Mouse (Mus musculus): ENCODE measurements around the gene Barhl2. TPM values are rescaled to one million over a fixed set of nuclear protein-coding genes. Genes with fewer than 3 reads are reported as not detected.

Barhl2 gene
- polyA plus RNA-seq (2016; fragmentation: Nextera tagmentation; extraction: Ambion mirVana) = not detected in 2 replicates

DNA sequence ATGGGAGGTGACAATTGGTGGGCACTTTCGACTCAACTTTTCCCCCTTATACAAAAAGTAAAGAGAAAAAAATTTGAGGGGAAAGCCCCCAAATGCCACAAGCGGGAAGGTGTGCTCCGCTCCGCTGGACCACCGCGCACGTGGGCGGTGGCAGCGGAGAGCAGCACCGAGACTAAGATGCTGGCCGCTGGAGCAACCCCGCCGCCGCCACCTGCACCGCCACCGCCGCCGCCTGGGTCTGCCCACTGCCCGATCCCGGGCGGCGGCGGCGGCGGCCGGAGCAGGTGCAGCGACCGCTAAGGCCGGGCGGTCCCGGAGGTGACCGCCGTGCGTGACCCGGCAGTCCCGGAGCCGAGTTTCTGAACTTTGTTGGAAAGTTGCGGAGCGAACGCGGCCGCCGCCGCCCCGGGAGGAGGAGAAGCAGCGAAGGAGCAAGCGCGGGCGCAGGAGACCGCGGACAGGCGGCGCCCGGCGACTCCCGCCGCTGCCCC lies at the start of gene Barhl2:
Gene Barhl2, minus strand, starts transcription at position 181 of the 491 bp plus-strand sequence.
- Histone ChIP-seq H3K9ac (peak within 1 kb of the TSS; percentile 55), H3K27ac (ENCODE audit: poor library complexity, severe bottlenecking) (no peak within 1 kb of the TSS), H3K4me2 (peak within 1 kb of the TSS; percentile 91), H3K27me3 (replicated peaks) (peaks cover 93% of the 10 kb centered on the region), H3K36me3 (no peaks in the 10 kb centered on the region), H3K4me1 (replicated peaks) (peaks cover 27% of the 10 kb centered on the region), H3K4me3 (peak within 1 kb of the TSS; percentile 62), H3K9me3 (replicated peaks) (no peaks in the 10 kb centered on the region)
- ATAC-seq (ENCODE audit: insufficient number of reproducible peaks, low FRiP score) = no peak
- WGBS = under 1% methylated on average over 55 of the region's 57 CpGs

DNA sequence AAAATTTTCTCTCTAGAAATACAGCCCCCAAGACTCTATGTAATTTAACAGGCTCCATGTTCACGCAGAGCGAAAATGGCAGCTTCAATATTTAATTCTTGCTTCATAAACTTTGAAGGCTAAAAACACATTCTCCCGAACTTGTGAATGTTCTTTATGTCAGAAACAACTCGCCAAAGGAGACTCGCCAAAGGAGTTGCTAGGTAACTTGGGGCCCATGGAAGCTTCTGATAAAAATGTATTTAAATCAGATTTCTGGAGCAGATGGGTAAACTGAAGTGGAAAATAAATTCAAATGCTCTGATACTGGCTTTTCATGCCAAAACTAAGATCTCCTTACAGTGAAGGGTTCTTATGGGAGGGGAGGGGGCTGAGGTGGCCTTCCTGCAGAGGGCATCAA lies 48.1 kb upstream of the Barhl2 start:
- Histone ChIP-seq H3K9ac (no peak overlapping the region), H3K27me3 (replicated peaks) (0 out of 2 replicates have a peak, but pooled peaks cover 4% of the 10 kb centered on the region), H3K4me1 (replicated peaks) (no peaks in the 10 kb centered on the region), H3K9me3 (replicated peaks) (no peaks in the 10 kb centered on the region), H3K4me2 (no peak overlapping the region), H3K27ac (ENCODE audit: poor library complexity, severe bottlenecking) (no peak overlapping the region), H3K4me3 (no peak overlapping the region), H3K36me3 (no peaks in the 10 kb centered on the region)
- WGBS = 86% methylated on average over 5 of the region's 5 CpGs
- no peak for ATAC-seq (ENCODE audit: insufficient number of reproducible peaks, low FRiP score)

DNA sequence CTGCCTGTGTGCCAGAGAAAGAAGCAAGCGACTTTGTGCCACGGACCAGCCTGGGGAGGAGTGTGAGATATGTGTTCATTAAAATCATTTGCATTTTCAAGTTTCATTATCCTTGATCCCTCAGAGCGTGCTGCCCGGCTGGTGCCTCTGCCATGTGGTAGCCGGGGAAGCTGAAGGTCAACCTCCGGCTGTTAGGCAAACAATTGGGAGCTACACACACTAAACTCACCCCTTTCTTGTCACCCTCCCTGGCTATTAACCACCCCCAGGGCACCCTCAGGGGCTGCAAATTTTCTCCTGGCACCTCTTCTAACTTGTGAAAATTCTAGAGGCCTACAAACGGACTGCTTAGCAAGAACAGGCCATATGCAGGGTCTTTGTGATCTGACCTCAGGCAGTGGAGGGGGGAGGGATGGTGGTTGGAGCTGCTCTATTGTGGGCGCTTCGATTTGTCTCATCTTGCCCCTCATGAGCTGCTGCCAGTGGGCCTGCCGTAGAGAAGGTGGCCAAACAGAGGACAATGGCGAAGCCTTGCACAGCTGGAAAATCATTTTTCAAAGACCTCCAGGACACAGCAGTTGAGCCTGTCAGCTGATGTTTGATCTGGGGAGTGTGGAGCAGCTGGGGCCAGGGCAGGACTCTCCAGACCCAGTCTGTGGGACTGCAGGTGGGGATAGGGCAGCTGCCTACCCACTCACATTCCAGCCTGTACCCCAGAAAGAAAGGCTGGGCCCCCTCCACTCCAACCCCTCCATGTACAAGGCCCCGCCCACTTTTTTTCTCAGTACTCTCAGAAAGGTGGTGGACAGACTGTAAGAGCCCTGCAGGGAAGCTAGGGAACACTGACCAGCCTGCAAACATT lies 44.9 kb upstream of the Barhl2 start:
- no peak for ATAC-seq (ENCODE audit: insufficient number of reproducible peaks, low FRiP score)
- Histone ChIP-seq H3K27ac (ENCODE audit: poor library complexity, severe bottlenecking) (no peak overlapping the region), H3K4me1 (replicated peaks) (no peaks in the 10 kb centered on the region), H3K4me3 (no peak overlapping the region), H3K27me3 (replicated peaks) (no peaks in the 10 kb centered on the region), H3K9ac (no peak overlapping the region), H3K36me3 (no peaks in the 10 kb centered on the region), H3K9me3 (replicated peaks) (no peaks in the 10 kb centered on the region), H3K4me2 (no peak overlapping the region)
- WGBS = 50% methylated on average over 12 of the region's 12 CpGs

DNA sequence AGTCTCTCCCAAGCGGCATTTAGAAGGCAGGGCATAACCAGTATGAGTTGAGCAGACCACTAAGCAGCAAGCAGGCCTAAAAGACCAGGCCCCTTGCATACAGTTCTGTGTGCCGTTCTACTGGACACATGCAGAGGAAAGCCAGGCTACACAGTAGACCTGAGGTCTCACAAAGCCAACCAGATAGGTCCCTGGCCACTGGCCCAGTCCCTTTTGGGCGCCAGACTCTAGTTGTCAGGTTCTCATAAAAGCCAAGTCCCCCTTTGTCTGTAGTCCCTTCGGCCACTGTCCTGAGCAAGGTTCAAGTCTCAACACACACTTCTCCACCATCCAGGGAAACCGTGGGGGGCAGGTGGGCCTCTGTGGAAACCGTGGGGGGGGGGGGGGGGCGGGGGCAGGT lies 44.3 kb upstream of the Barhl2 start:
- Histone ChIP-seq H3K27me3 (replicated peaks) (no peaks in the 10 kb centered on the region), H3K9me3 (replicated peaks) (no peaks in the 10 kb centered on the region), H3K9ac (no peak overlapping the region), H3K4me1 (replicated peaks) (no peaks in the 10 kb centered on the region), H3K4me2 (no peak overlapping the region), H3K27ac (ENCODE audit: poor library complexity, severe bottlenecking) (no peak overlapping the region), H3K36me3 (no peaks in the 10 kb centered on the region), H3K4me3 (no peak overlapping the region)
- 74% methylated on average over 7 of the region's 7 CpGs for WGBS
- ATAC-seq (ENCODE audit: insufficient number of reproducible peaks, low FRiP score) = no peak

DNA sequence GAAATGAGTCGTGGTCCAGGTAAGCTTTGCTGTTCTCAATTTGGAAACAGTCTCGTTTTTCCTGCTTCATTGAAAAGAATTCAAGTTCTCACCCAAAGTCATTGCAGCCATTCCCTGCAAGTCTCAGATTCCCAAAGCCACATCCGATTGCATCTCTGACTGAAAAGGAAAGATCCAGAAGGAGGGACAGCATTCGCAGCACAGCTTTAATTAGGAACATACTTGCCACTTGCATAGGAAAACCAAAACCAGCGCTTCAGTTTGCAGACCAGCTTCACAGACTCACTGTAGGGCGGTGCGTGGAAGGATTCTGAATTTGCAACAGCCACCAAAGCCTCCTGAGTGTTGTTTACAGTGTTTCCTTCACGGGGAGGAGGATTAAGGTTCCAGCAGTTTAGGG lies 33.8 kb upstream of the Barhl2 start:
- 55% methylated on average over 8 of the region's 8 CpGs for WGBS
- Histone ChIP-seq H3K36me3 (no peaks in the 10 kb centered on the region), H3K9ac (no peak overlapping the region), H3K27ac (ENCODE audit: poor library complexity, severe bottlenecking) (no peak overlapping the region), H3K4me2 (no peak overlapping the region), H3K4me1 (replicated peaks) (no peaks in the 10 kb centered on the region), H3K9me3 (replicated peaks) (no peaks in the 10 kb centered on the region; the same call in 1 of the 2 replicates), H3K4me3 (no peak overlapping the region), H3K27me3 (replicated peaks) (peaks cover 6% of the 10 kb centered on the region; the same call in 1 of the 2 replicates)
- no peak for ATAC-seq (ENCODE audit: insufficient number of reproducible peaks, low FRiP score)

DNA sequence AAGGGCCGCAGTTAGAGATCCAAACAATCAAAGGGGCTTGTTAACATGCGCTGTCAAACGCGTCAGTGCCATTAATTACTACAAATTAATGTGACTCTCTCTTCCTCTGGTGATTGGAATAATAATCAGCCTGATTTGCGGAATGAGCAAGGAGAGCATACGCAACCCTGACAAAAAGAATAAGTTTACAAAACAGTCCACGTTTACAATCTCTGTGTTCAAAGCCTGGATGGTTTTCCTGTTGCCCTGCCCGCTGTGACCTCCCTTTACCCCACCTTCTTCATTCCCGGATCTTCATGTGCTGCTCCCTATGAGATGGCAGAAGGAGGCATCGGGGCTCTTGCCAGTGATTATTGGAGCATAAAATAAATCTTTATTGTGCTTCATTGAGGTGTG lies 14.1 kb upstream of the Barhl2 start:
- peaks cover 80% of the 10 kb centered on the region for H3K27me3 ChIP-seq (replicated peaks)
- 12% methylated on average over 10 of the region's 10 CpGs for WGBS

DNA sequence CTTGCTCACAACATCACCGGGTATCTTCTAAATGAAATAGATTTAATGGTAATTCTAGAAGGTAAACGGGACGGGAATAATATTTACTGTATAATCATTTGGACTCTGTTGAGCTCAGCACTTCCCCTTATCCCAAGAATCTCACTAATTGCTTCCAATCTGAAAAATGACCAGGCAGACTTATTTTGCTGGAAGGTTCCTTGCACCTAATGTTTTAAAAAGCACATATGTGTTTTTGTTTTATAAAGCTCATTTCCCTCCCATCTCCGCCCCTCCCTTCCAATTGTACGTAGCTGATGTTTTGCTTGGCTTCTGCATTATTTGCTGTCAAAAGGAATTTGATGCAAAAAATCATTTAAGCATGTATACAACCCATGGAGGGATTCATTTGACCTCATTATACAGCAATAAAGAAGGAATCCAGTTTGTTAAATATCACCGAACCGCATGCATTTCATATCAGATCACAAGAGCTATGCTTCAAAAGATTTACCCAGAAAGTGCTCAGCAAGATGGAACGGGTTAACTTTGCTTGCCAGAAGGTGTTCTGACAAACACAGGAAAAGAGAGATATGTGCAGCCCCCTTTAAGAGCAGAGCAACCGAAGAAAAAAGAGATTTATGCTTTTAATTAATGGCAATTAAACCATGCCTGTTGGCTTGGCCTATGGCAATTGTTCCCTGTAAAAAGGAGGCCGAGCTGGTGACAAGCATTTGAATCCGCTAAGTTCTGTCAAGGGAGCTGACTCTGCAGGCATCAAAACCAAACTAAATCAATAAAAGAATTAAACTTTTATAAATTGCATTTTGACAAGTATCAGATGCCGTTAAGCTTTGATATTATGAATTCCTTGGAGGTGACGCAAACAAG lies 13.5 kb upstream of the Barhl2 start:
- Histone ChIP-seq H3K36me3 (no peaks in the 10 kb centered on the region), H3K9ac (no peak overlapping the region), H3K27me3 (replicated peaks) (peaks cover 83% of the 10 kb centered on the region), H3K9me3 (replicated peaks) (no peaks in the 10 kb centered on the region), H3K4me3 (no peak overlapping the region), H3K4me2 (no peak overlapping the region), H3K4me1 (replicated peaks) (peaks cover 10% of the 10 kb centered on the region), H3K27ac (ENCODE audit: poor library complexity, severe bottlenecking) (no peak overlapping the region)
- no peak for ATAC-seq (ENCODE audit: insufficient number of reproducible peaks, low FRiP score)
- 19% methylated on average over 13 of the region's 13 CpGs for WGBS

More for the DNA sequence above, 14.1 kb upstream of the Barhl2 start:
- no peak overlapping the region for H3K27ac ChIP-seq (ENCODE audit: poor library complexity, severe bottlenecking)
- H3K9me3 ChIP-seq (replicated peaks) = no peaks in the 10 kb centered on the region
- H3K4me1 ChIP-seq (replicated peaks) = peaks cover 10% of the 10 kb centered on the region
- ATAC-seq (ENCODE audit: insufficient number of reproducible peaks, low FRiP score) = no peak
- no peaks in the 10 kb centered on the region for H3K36me3 ChIP-seq
- no peak overlapping the region for H3K4me3 ChIP-seq
- H3K4me2 ChIP-seq = no peak overlapping the region
- H3K9ac ChIP-seq = no peak overlapping the region

DNA sequence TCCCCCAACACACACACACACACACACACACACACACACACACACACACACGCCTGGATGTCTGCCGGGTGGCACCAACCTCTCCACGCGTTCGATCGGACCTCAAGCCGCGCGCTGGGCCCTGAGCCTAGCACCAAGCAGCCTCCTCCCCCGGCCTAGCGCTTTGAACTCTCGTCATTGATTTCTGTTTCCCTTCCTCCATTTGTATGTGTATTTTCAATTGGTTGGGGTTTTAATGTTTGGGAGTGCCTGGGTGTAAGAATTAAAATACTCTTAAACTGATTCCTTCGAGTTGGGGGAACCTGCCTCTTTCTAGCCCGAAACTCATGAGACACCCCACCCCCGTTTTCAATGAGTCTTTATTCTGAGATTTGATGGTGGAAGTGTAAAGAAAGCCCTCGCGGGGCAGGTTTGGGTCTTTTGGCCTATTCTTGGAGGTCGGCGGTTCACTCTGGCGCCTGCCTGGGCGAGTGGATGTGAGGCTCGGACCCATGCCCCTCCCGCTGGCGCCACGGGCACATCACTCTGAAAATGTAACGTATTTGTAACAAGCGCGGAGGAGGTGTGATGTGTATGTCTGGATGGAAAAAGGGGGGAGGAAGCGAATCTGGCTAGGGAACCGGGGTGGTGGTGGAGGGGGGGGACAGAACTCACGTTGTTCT lies 7.3 kb upstream of the Barhl2 start:
- H3K4me3 ChIP-seq = no peak overlapping the region
- H3K27me3 ChIP-seq (replicated peaks) = peaks cover 98% of the 10 kb centered on the region
- peaks cover 16% of the 10 kb centered on the region for H3K4me1 ChIP-seq (replicated peaks)
- H3K9me3 ChIP-seq (replicated peaks) = no peaks in the 10 kb centered on the region
- ATAC-seq (ENCODE audit: insufficient number of reproducible peaks, low FRiP score) = no peak
- H3K27ac ChIP-seq (ENCODE audit: poor library complexity, severe bottlenecking) = no peak overlapping the region
- H3K9ac ChIP-seq = no peak overlapping the region
- H3K36me3 ChIP-seq = no peaks in the 10 kb centered on the region
- no peak overlapping the region for H3K4me2 ChIP-seq
- 2% methylated on average over 31 of the region's 31 CpGs for WGBS

DNA sequence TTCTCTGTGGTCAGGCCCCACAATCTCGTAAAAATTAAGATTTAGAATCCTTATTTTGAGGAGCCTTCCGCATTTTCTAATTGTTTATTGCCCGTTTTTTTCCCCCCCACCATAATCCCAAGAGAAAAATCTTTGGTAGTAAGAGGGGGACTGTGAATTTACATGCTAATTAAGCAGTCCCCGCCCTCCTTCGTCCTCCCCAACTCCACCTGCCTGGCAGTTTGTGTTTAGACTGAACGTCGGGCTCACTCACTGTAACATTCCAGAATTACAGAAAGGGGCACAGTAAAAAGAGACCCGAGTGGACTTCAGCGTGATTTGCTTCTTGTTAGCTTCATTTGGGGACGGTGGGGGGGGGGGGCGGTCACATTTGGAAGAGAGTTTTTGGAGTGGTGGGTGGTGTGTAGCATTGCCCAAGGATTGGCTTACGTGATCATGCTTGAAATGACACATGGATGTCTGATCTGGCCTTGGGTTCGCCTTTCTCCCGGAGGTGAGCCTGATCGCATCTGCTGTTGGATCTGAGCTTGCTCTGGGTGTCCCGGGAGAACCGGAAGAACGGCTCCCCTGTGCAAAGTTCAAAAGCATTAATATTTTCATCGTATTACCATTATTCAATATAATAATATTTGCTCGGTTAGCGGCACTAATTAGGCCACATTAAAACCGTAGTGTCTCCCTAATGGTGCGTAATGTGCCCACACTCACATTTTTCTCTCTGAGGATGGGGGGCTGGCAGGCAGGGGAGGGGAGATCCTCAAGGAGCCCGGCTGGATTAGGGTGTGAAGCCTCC lies 6.6 kb upstream of the Barhl2 start:
- Histone ChIP-seq H3K4me2 (no peak overlapping the region), H3K27ac (ENCODE audit: poor library complexity, severe bottlenecking) (no peak overlapping the region), H3K4me3 (no peak overlapping the region), H3K4me1 (replicated peaks) (peaks cover 13% of the 10 kb centered on the region), H3K27me3 (replicated peaks) (peaks cover 98% of the 10 kb centered on the region), H3K36me3 (no peaks in the 10 kb centered on the region), H3K9me3 (replicated peaks) (no peaks in the 10 kb centered on the region), H3K9ac (no peak overlapping the region)
- WGBS = 2% methylated on average over 24 of the region's 24 CpGs
- ATAC-seq (ENCODE audit: insufficient number of reproducible peaks, low FRiP score) = no peak

DNA sequence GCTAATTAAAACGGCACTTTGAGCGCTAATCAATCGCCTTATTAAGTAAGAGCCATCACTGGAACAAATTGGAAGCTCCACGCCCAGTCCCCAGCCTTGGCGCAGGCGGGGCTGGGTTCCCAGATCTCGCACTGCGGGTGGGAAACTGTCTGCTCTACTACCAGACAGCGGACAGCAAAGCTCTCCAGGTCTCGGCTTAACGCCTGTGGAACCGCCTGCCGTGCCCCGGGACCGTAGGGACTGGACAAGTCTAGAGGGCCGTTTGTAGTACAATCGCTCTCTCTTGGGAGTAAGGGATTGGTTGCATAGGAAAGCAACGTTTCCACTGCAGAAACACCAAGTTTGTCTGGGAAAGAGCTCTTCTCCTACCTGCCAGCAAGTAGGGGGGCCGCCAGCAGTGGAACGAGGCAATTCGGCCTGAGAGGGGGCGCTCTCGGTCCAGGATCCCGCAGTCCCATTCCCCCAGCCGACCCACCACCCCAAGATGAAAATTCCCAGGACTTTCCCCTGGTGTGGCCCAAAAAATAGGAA lies 5.8 kb upstream of the Barhl2 start:
- H3K9ac ChIP-seq = no peak overlapping the region
- ATAC-seq (ENCODE audit: insufficient number of reproducible peaks, low FRiP score) = 0 out of 2 replicates have a peak, but pooled peaks have one; percentile 36
- H3K4me1 ChIP-seq (replicated peaks) = peaks cover 18% of the 10 kb centered on the region
- H3K36me3 ChIP-seq = no peaks in the 10 kb centered on the region
- no peak overlapping the region for H3K4me2 ChIP-seq
- H3K27me3 ChIP-seq (replicated peaks) = peaks cover 98% of the 10 kb centered on the region
- no peaks in the 10 kb centered on the region for H3K9me3 ChIP-seq (replicated peaks)
- H3K4me3 ChIP-seq = no peak overlapping the region; the same call in 1 of the 2 replicates
- WGBS = 0% methylated on average over 25 of the region's 25 CpGs
- no peak overlapping the region for H3K27ac ChIP-seq (ENCODE audit: poor library complexity, severe bottlenecking)

Data from heart, embryonic 12.5 days (tissue).